Mouse (Mus musculus) G1E (cell line): ENCODE data around the gene Prep.

Experiments
- CTCF ChIP-seq: IDR thresholded peaks from 2 replicates; pipeline ENCODE4 v1.5.1; 2012; ENCODE audit warnings: low read depth, low read length, inconsistent platforms, mixed read lengths
- TAL1 ChIP-seq: conservative IDR thresholded peaks from 2 replicates; pipeline ENCODE4 v1.6.1; 2012; ENCODE audit warnings: low read depth, low read length, inconsistent platforms, mixed read lengths

- TF ChIP-seq CTCF (no peak), TAL1 (no peak)
Observed at GRCm38 (mm10) chr10:45142359-45142758, 75.4 kb downstream of the Prep start.
